Mouse (Mus musculus) cerebellum, adult 2 months (tissue): ENCODE results near the gene Wipf2.

Source experiments
- CTCF ChIP-seq: fragments of 200-500 bp; IDR thresholded peaks from 2 replicates; pipeline ENCODE4 v1.5.1; 2011; ENCODE audit warnings: low read depth, mild to moderate bottlenecking, control low read depth, low read length, moderate library complexity, borderline replicate concordance; ENCODE audit not compliant: insufficient read depth
- POLR2A ChIP-seq: fragments of 200-500 bp; IDR thresholded peaks from 2 replicates; pipeline ENCODE4 v1.6.1; 2011; ENCODE audit warnings: low read length, control low read depth, borderline replicate concordance; ENCODE audit not compliant: insufficient read depth

DNA sequence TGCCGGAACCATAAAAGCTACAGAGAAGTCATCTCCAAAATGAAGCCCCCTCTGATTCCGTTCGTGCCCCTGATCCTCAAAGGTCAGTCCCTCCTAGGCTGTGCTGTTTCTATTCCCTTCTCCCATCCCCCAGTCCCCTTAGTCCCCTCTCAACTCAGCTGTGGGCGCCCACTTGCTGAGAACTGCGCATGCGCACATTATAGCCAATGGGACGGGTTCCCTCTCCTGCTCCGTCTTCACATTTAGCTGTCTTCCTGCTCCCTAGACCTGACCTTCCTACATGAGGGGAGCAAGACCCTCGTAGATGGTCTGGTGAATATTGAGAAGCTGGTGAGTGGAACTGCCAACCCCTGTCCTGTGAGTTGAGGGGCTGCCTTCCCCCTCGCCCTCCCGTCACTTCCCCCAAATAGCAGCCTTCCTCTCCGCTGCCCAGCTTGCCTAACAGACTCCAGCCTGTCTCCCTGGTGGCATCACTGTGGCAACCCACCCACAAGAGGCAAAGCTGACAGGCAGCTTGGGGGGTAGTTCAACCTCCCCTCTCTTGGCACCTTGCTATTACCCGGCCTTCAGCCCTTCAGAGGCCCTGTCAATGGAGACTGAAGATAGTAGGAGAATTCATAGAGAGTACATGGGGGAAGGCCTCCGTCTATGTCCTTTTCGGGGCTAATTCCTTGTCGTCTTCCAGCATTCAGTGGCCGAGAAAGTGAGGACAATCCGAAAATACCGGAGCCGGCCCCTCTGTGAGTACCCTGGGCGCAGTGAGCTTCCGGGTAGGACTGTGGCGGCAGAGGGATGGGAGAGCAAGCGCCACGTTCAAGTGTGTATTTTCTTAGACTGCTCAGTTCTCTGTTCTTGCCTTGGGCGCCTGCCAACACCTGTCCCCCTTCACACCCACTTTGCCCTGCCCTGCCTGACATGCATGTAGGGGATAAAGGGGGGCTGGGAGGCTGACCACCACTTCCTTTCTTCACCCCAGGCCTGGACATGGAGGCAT lies 13.0 kb upstream of the Wipf2 start:
- no peak for TF ChIP-seq CTCF
- TF ChIP-seq POLR2A, result no peak
